Mouse (Mus musculus): ENCODE data around the gene Stn1.

DNA sequence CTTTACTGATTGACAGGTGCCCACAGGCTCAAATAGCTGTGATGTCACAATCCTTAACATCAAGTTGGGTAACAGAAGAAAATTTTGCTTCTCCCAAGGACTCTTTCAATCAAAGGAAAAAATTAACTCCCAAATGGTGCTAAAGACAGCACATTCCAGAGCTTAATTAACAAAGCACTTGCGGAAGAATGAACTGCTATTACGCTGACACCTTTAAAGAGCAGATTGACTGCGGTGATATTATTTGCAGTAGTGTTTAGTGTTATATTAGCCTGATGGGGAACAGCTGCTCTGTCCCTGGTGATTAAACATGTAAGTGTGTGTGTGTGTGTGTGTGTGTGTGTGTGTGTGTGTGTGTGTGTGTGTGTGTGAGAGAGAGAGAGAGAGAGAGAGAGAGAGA, 7.7 kb upstream of the Stn1 start:
- TF ChIP-seq CTCF (IDR thresholded peaks at IDR 0.05; ENCODE audit: borderline replicate concordance, insufficient read depth, low read length), result no peak
- TF ChIP-seq POLR2A (IDR thresholded peaks at IDR 0.05; ENCODE audit: low read depth, low read length), result no peak

Data from embryonic fibroblast, embryonic 13.5 days (primary cell).